Mouse (Mus musculus): ENCODE results near the gene Kcnmb2.

Gene Kcnmb2

GRCm38 (mm10) chr3:32144194-32144593, 241.9 kb downstream of the Kcnmb2 start:
- no peak for DNase-seq (ENCODE audit: low spot score)

- DNase-seq (ENCODE audit: low spot score), result no peak
Measured at GRCm38 (mm10) chr3:32144655-32145054, 242.3 kb downstream of the Kcnmb2 start.

DNA sequence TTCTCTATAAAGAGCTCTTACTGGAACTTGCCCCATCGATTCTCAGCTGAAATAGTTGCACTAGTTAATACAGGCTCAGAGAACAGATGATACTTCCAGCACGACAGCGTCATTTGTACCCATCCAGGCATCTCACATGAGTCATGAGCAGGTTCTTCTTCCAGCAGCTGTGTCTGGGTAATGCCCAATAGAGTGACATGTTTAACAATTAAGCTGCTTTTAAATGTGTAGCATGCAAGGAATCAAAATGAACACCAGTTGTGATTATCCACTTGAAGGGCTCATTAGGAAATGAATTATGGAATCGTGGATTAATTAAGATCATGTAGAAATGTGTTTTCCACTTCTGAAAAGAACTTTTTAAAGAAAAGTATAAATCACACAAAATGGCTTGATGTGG, 245.4 kb downstream of the Kcnmb2 start:
- no peak for DNase-seq (ENCODE audit: low spot score)

DNA sequence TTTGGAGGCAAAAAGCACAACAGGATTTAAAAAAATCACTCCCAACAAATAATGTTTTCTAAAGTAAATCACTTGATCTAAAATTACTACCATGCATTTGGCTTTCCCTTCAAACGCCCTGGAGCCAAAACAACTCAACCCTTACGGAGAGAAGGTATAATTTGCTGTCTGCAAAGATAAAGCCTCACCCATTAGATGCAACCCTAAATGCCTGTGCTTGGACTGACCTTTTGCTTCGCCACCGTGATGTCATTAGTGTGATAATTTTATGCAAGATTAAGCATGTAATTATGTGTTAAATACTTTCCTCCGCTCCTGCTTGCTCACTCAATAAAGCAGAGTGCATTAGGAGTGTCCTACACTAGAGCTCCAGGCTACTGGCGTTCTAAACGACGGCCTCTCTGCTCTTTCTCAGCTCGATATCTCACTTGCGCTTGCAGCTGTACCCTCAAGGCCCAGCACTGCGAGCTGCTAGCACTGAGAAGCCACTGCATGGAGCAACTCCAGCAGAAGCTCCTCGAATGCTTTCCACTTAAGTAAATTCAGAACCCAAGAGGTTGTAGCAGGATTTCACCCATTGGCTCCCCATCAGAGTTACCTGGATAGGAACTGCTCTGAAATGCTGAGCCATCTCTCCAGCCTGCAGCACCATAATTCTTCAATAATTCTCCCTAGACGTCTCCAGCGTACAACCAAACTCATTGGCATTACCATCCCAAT, 247.7 kb downstream of the Kcnmb2 start:
- no peak for DNase-seq (ENCODE audit: low spot score)

- no peak for DNase-seq (ENCODE audit: low spot score)
Measured at GRCm38 (mm10) chr3:32180519-32180918, 278.2 kb downstream of the Kcnmb2 start.

- no peak for DNase-seq (ENCODE audit: low spot score)
Measured at GRCm38 (mm10) chr3:32185855-32186522, 283.7 kb downstream of the Kcnmb2 start.

DNA sequence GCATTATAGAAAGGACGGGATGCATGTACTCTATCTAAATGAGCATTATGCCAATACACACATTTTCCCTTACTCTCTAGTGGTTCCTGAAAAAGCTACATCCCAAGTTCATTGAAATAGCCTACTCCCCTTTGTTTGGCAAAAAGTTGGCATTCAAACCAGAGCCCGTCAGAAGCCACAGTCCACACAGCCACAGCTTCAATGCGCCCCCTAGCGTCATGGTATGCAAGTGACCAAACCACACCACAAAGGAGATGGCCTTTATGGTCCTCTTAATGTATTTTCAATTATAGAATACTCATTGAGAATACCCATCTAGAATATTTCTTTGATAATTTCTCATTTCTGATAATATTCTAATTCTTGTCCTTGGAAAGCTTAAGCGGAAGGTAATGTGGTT, 286.2 kb downstream of the Kcnmb2 start:
- DNase-seq (ENCODE audit: low spot score), result no peak

- DNase-seq (ENCODE audit: low spot score), result no peak
Measured at GRCm38 (mm10) chr3:32188955-32189354, 286.6 kb downstream of the Kcnmb2 start.

- DNase-seq (ENCODE audit: low spot score), result no peak
Measured at GRCm38 (mm10) chr3:32189956-32190355, 287.6 kb downstream of the Kcnmb2 start.

- no peak for DNase-seq (ENCODE audit: low spot score)
Measured at GRCm38 (mm10) chr3:32194014-32194413, 291.7 kb downstream of the Kcnmb2 start.

DNA sequence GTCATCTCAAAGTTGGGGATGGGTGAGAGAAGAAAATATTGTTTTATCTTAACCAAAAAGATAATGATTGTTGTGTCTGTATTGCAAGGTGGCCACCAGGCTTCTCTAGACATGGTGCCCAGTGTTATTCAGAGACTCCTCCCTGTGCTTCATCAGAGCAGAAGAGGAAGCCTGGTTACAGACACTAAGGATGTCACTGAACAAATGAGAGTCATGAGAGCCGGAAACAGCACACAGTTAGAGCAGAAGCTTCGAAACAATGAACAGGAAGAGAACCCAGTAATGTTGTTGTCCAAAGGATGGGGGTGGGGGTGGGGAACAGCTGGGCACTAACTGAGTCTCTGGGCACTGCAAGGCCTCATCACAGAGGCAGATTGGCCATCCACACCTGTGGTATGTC, 324.4 kb downstream of the Kcnmb2 start:
- DNase-seq (ENCODE audit: low spot score), result no peak

- DNase-seq (ENCODE audit: low spot score), result no peak
Measured at GRCm38 (mm10) chr3:32236766-32237165, 334.5 kb downstream of the Kcnmb2 start.
